Mouse (Mus musculus) brain, embryonic 14.5 days (tissue): Measurements from ENCODE around the gene Dip2b.

Experiments
- CTCF ChIP-seq: fragments of 200-500 bp; IDR thresholded peaks from 2 replicates; pipeline ENCODE4 v1.5.1; 2012; ENCODE audit warnings: inconsistent platforms, mild to moderate bottlenecking, moderate library complexity, borderline replicate concordance; ENCODE audit not compliant: insufficient read depth, insufficient read length; ENCODE audit errors: extremely low read depth
- POLR2A ChIP-seq: fragments of 200-500 bp; IDR thresholded peaks from 2 replicates; pipeline ENCODE4 v1.6.1; 2012; ENCODE audit warnings: mild to moderate bottlenecking, inconsistent platforms, borderline replicate concordance; ENCODE audit not compliant: poor library complexity, insufficient read depth, insufficient read length, severe bottlenecking; ENCODE audit errors: extremely low read depth

DNA sequence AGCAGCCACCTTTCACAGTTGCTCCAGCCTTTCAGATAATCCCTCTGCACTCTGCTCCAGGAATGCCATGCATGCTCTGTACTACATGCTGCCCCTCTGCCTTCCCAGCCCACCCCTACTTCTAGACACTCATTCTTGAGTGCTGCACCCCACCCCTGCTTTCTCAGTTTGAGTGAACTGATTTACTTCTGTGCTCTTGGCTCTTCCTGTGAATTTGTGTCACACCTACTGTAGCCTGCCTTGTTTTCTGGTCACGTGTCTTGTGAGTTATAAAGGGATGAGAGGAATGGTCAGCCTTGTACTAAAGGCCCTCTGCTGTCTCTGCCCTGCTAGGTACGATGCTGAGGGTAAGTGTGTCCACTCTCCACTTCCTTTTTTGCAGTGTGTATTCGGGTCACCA is 163.3 kb downstream of the Dip2b start:
- TF ChIP-seq POLR2A = no peak
- no peak for TF ChIP-seq CTCF
